Mouse (Mus musculus) midbrain, postnatal 0 days (tissue): ENCODE measurements around the gene Gaa. TPM values are rescaled to one million over a fixed set of nuclear protein-coding genes. Genes with fewer than 3 reads are reported as not detected.

Experiments used
- ATAC-seq: fragments of 200-750 bp; cut with Nextera tagmentation; 2 replicates; pipeline ENCODE4 v1.8.0; 2017; ENCODE audit warnings: moderate number of reproducible peaks, mild to moderate bottlenecking, moderate TSS enrichment, moderate library complexity; ENCODE audit not compliant: low FRiP score
- DNase-seq: peaks from one replicate; pipeline ENCODE4 v3.0.0-alpha.2; 2015; ENCODE audit warnings: low spot score
- H3K27ac ChIP-seq: fragments of 300-500 bp; sonication (generic); 2 replicates; pipeline ENCODE4 v1.5.1; 2014; ENCODE audit warnings: low read depth, mild to moderate bottlenecking, low read length, mixed read lengths
- H3K27me3 ChIP-seq: fragments of 300-500 bp; sonication (generic); 2 replicates; pipeline ENCODE4 v1.6.1; 2014; ENCODE audit warnings: low read length, control low read depth, mixed read lengths; ENCODE audit not compliant: insufficient read depth
- H3K36me3 ChIP-seq: fragments of 300-500 bp; sonication (generic); 2 replicates; pipeline ENCODE4 v1.6.1; 2014; ENCODE audit warnings: low read length, control low read depth, mixed read lengths; ENCODE audit not compliant: insufficient read depth
- H3K4me1 ChIP-seq: fragments of 300-500 bp; sonication (generic); 2 replicates; pipeline ENCODE4 v1.6.1; 2014; ENCODE audit warnings: mild to moderate bottlenecking, control low read depth, antibody characterized with exemption, low read length, mixed read lengths; ENCODE audit not compliant: insufficient read depth
- H3K4me2 ChIP-seq: fragments of 300-500 bp; sonication (generic); 2 replicates; pipeline ENCODE4 v1.6.1; 2014; ENCODE audit warnings: low read depth, mild to moderate bottlenecking, low read length, mixed read lengths; ENCODE audit not compliant: poor library complexity, severe bottlenecking
- H3K4me3 ChIP-seq: fragments of 300-500 bp; sonication (generic); 2 replicates; pipeline ENCODE4 v1.5.1; 2014; ENCODE audit warnings: low read depth, mild to moderate bottlenecking, low read length, moderate library complexity
- H3K9ac ChIP-seq: fragments of 300-500 bp; sonication (generic); replicated peaks from 2 replicates; pipeline ENCODE4 v1.6.1; 2014; ENCODE audit warnings: mild to moderate bottlenecking, low read length, moderate library complexity, mixed read lengths; ENCODE audit not compliant: poor library complexity, severe bottlenecking
- H3K9me3 ChIP-seq: fragments of 300-500 bp; sonication (generic); 2 replicates; pipeline ENCODE4 v1.6.1; 2016; ENCODE audit warnings: low read length, control low read depth
- CTCF ChIP-seq: IDR thresholded peaks from 2 replicates; pipeline ENCODE4 v1.5.1; 2016; ENCODE audit warnings: antibody characterized with exemption, mild to moderate bottlenecking
- WGBS: fragments of 180-500 bp; shearing (Covaris S2); extraction: QIAGEN DNeasy Blood & Tissue Kit; methylation state at CpG from one replicate; pipeline ENCODE4 v1.1.7; 2014; 5-methylcytosine and 5-hydroxymethylcytosine counted together
- polyA plus RNA-seq: library from polyadenylated mRNA; unstranded; fragments of >200 nt; fragmentation: Nextera tagmentation; extraction: Ambion mirVana; gene quantifications from 2 replicates; pipeline ENCODE4 v1.2.1, GENCODE M21; 2015
- total RNA-seq: library from RNA; depleted of rRNA; stranded (reverse); fragments of >200 nt; gene quantifications from 2 replicates; pipeline ENCODE4 v1.2.3, GENCODE M21; 2014; rRNA removed

Gaa gene
- total and polyA plus RNA-seq, 2 experiments from 2014 or later, result 154 to 222 TPM

- Histone ChIP-seq H3K27ac (no peak overlapping the region), H3K9me3 (no peaks in the 10 kb centered on the region), H3K4me3 (no peak overlapping the region), H3K27me3 (no peaks in the 10 kb centered on the region; the same call in 1 of the 2 replicates), H3K36me3 (no peaks in the 10 kb centered on the region), H3K4me2 (no peak overlapping the region), H3K9ac (no peak overlapping the region), H3K4me1 (no peaks in the 10 kb centered on the region)
- ATAC-seq, result no peak
- 81% methylated on average over 17 of the region's 17 CpGs for WGBS
- DNase-seq, result no peak
- TF ChIP-seq CTCF, result no peak
Observed at GRCm38 (mm10) chr11:119314252-119314936, 46.7 kb downstream of the Gaa start.

GRCm38 (mm10) chr11:119316720-119317119 is 49.0 kb downstream of the Gaa start:
- Histone ChIP-seq H3K9me3 (no peaks in the 10 kb centered on the region), H3K27me3 (no peaks in the 10 kb centered on the region), H3K4me2 (no peak overlapping the region), H3K4me3 (no peak overlapping the region), H3K4me1 (no peaks in the 10 kb centered on the region), H3K9ac (no peak overlapping the region), H3K27ac (no peak overlapping the region), H3K36me3 (no peaks in the 10 kb centered on the region)
- DNase-seq (no peak), ATAC-seq (no peak)
- TF ChIP-seq CTCF, result no peak
- WGBS, result 88% methylated on average over 4 of the region's 4 CpGs

GRCm38 (mm10) chr11:119322521-119322920 is 54.8 kb downstream of the Gaa start:
- H3K9ac ChIP-seq, result no peak overlapping the region
- ATAC-seq, result no peak
- TF ChIP-seq CTCF, result no peak
- H3K27ac ChIP-seq, result no peak overlapping the region
- no peak overlapping the region for H3K4me3 ChIP-seq
- H3K36me3 ChIP-seq, result no peaks in the 10 kb centered on the region
- no peaks in the 10 kb centered on the region for H3K27me3 ChIP-seq
- WGBS, result 77% methylated on average over 13 of the region's 13 CpGs
- H3K4me2 ChIP-seq, result no peak overlapping the region
- no peaks in the 10 kb centered on the region for H3K9me3 ChIP-seq
- no peak for DNase-seq
- H3K4me1 ChIP-seq, result no peaks in the 10 kb centered on the region

GRCm38 (mm10) chr11:119325068-119325467 is 57.4 kb downstream of the Gaa start:
- DNase-seq (no peak), ATAC-seq (no peak)
- Histone ChIP-seq H3K4me3 (no peak overlapping the region), H3K9ac (no peak overlapping the region), H3K27ac (no peak overlapping the region), H3K36me3 (no peaks in the 10 kb centered on the region), H3K4me2 (no peak overlapping the region), H3K4me1 (no peaks in the 10 kb centered on the region), H3K9me3 (no peaks in the 10 kb centered on the region), H3K27me3 (no peaks in the 10 kb centered on the region)
- 83% methylated on average over 1 of the region's 1 CpGs for WGBS
- TF ChIP-seq CTCF, result peak; percentile 36

- Histone ChIP-seq H3K4me3 (no peak overlapping the region), H3K4me2 (no peak overlapping the region), H3K36me3 (no peaks in the 10 kb centered on the region), H3K9ac (no peak overlapping the region), H3K27me3 (no peaks in the 10 kb centered on the region), H3K4me1 (no peaks in the 10 kb centered on the region), H3K9me3 (no peaks in the 10 kb centered on the region), H3K27ac (no peak overlapping the region)
- ATAC-seq (no peak), DNase-seq (no peak)
- 75% methylated on average over 4 of the region's 4 CpGs for WGBS
- TF ChIP-seq CTCF, result no peak
Observed at GRCm38 (mm10) chr11:119330592-119330991, 62.9 kb downstream of the Gaa start.

GRCm38 (mm10) chr11:119331970-119332369 is 64.3 kb downstream of the Gaa start:
- Histone ChIP-seq H3K36me3 (no peaks in the 10 kb centered on the region), H3K9me3 (no peaks in the 10 kb centered on the region), H3K9ac (no peak overlapping the region), H3K27ac (no peak overlapping the region), H3K4me1 (no peaks in the 10 kb centered on the region), H3K4me3 (no peak overlapping the region), H3K4me2 (no peak overlapping the region), H3K27me3 (no peaks in the 10 kb centered on the region; the same call in 1 of the 2 replicates)
- TF ChIP-seq CTCF, result no peak; the same call in 1 of the 2 replicates
- ATAC-seq (no peak), DNase-seq (no peak)
- 44% methylated on average over 3 of the region's 3 CpGs for WGBS

Other genes starting within 250 kb of the Gaa start
- 9.6 and 10.6 TPM in 2 replicates for gene Cbx2, start 244.9 kb upstream of the Gaa start, total RNA-seq
- gene Cbx2, start 244.9 kb upstream of the Gaa start, polyA plus RNA-seq, result 5.6 and 6.7 TPM in 2 replicates
- gene Cbx8, start 226.9 kb upstream of the Gaa start, total RNA-seq, result 14.9 and 15.5 TPM in 2 replicates
- gene Cbx8, start 226.9 kb upstream of the Gaa start, polyA plus RNA-seq, result 6.8 and 7.6 TPM in 2 replicates
- gene Cbx4, start 181.7 kb upstream of the Gaa start, total RNA-seq, result 48.6 and 53.4 TPM in 2 replicates
- 30.5 TPM in 2 replicates for gene Cbx4, start 181.7 kb upstream of the Gaa start, polyA plus RNA-seq
- 152 and 156 TPM in 2 replicates for gene Tbc1d16, start 39.4 kb upstream of the Gaa start, total RNA-seq
- 43.1 and 43.5 TPM in 2 replicates for gene Tbc1d16, start 39.4 kb upstream of the Gaa start, polyA plus RNA-seq
- gene Ccdc40, start 39.3 kb upstream of the Gaa start, total RNA-seq, result 13.3 and 22.7 TPM in 2 replicates
- gene Ccdc40, start 39.3 kb upstream of the Gaa start, polyA plus RNA-seq, result 10.3 and 13.3 TPM in 2 replicates
- gene Eif4a3, start 32.2 kb downstream of the Gaa start, total RNA-seq, result 132 and 169 TPM in 2 replicates
- gene Eif4a3, start 32.2 kb downstream of the Gaa start, polyA plus RNA-seq, result 229 and 237 TPM in 2 replicates
- gene Card14, start 39.9 kb downstream of the Gaa start, total RNA-seq, result 0.77 and 1.8 TPM in 2 replicates
- 0.59 and 0.67 TPM in 2 replicates for gene Card14, start 39.9 kb downstream of the Gaa start, polyA plus RNA-seq
- gene Sgsh, start 87.6 kb downstream of the Gaa start, total RNA-seq, result 5.4 and 7.3 TPM in 2 replicates
- 5.2 and 5.4 TPM in 2 replicates for gene Sgsh, start 87.6 kb downstream of the Gaa start, polyA plus RNA-seq
- 8.3 and 9.0 TPM in 2 replicates for gene Slc26a11, start 87.7 kb downstream of the Gaa start, total RNA-seq
- 7.0 and 7.6 TPM in 2 replicates for gene Slc26a11, start 87.7 kb downstream of the Gaa start, polyA plus RNA-seq
- 6.9 and 9.0 TPM in 2 replicates for gene Rnf213, start 125.2 kb downstream of the Gaa start, total RNA-seq
- 0.64 and 0.74 TPM in 2 replicates for gene Rnf213, start 125.2 kb downstream of the Gaa start, polyA plus RNA-seq
- 36.7 and 42.0 TPM in 2 replicates for gene Endov, start 223.5 kb downstream of the Gaa start, total RNA-seq
- 13.2 and 13.3 TPM in 2 replicates for gene Endov, start 223.5 kb downstream of the Gaa start, polyA plus RNA-seq